Mouse (Mus musculus) cerebellum, adult (tissue): ENCODE measurements around the gene Cul5.

Source experiments
- ATAC-seq: cut with Nextera tagmentation; 2 replicates; pipeline ENCODE4 v1.9.2; 2017; ENCODE audit warnings: mild to moderate bottlenecking, moderate library complexity, mixed read lengths; ENCODE audit not compliant: insufficient number of reproducible peaks, low FRiP score, low TSS enrichment

The Cul5 gene

DNA sequence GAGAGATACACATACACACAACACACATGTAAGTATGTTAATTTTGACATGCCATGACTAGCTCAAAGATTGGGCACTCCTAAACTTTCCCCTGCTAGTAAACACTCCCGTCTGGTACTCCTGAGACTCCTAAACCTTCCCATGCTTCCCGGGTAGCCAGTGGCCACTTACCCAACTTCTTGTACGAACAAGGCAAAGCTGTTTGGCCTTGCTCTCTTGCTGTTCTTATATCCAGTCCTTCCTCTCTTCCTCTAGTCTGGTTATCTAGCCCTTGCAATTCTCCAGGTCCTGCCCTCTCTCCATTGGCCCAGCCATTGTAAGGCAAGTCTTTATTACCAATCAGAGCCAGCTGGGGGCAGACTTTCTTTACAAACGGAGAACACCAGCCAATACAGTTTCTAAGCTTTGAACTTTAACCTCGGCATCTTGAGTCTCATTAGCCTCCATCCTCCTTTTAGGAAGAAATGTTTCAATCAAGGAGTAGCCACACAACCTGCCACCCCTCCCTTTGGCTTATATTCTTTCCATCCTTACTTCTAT is at the start of gene Cul5:
TSS of gene Cul5 (minus strand) at position 335 of the 540 bp plus-strand sequence.
- no peak for ATAC-seq

DNA sequence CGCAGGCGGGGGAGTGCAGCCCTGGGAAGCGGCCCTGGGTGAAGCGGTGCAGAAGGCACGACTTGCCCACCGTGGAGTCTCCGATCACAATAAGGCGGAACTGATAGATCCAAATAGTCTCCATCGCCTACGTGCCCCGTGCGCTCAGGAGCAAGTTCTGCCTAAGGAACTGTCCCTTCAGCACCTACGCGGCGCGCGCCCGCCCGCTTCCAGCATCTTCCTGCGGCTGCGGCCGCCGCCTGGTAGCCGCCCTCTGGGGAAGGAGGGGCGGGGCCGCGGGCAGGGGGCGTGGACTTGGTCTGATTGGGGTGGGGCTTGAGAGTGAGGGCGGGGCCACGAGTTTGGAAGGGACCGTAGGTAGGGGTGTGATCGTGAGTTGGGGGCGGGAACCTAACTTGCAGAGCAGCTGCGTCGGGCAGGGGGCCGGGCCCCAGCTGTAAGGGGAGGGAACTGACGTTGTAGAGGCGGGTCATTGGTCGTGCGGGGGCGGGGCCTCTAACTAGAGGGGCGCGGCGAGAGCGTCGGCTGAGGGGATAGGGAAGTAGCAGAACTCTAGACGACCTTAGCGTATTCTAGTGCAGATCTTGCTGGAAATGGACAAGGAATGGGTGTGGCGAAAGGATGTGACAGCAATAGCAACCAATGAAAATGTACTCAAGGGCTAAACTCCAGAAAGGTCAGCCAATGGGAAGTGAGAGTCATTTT is 36.3 kb upstream of the Cul5 start, which contains the start of gene Rab39:
TSS of gene Rab39 (minus strand) at position 241 of the 705 bp plus-strand sequence.
- ATAC-seq = peak; percentile 72

GRCm38 (mm10) chr9:53705491-53705991 is 35.7 kb upstream of the Cul5 start:
- ATAC-seq = peak; percentile 31; the same call in 1 of the 2 replicates

DNA sequence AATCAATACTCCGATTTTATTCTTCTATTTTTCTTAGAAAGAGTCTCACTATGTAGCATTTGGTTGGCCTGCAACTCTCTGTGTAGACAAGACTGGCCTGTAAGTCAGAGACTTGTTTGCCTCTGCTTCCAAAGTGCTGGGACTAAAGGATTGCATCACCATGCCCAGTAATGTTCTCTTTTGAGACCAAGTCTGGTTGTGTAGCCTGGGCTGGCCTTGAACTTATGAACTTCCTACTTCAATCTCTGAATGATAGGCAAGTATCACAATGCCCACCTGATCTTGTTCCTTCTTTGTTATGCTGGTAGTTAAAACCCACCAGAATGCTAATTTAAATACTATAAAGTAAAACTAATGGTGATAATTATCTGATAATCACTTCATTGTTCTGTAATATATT is 33.2 kb upstream of the Cul5 start:
- ATAC-seq = no peak

DNA sequence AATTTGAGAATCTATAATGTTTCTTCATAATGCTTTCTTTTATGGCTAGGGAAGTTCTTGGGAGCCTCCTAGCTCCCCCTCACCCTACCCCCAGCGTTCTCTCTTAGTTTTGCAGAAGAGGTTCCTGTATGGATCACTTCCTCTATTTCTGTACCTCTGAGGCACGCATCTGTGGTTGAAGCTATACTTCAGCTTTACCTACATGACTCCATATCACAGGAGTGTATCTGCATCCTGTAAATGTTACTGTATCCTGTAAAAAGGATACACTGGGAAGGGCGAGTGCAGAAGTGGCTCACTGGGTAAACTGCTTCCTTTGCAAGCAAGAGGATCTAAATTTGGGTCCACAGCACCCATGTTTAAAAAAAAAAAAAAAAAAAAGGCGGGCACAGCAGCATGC is 30.7 kb upstream of the Cul5 start:
- ATAC-seq = no peak

GRCm38 (mm10) chr9:53695846-53696245 is 26.0 kb upstream of the Cul5 start:
- no peak for ATAC-seq

DNA sequence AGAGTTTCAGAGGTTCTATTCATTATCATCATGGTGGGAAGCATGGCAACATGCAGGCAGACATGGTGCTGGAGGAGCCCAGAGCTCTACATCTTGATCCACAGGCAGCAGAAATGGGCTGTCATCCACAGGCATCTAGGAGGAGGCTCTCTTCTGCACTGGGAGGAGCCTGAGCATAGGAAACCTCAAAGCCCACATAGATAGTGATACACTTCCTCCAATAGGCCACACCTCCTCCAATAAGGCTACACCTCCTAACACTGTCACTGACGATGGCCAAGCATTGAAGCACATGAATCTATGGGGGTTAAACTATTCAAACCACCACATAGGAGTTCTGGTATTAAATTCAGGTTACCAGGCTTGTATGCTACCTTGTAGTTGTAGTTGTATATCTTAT is 23.9 kb upstream of the Cul5 start:
- no peak for ATAC-seq

GRCm38 (mm10) chr9:53691745-53692670 is 22.2 kb upstream of the Cul5 start:
- no peak for ATAC-seq

GRCm38 (mm10) chr9:53680851-53681250 is 11.0 kb upstream of the Cul5 start:
- no peak for ATAC-seq

DNA sequence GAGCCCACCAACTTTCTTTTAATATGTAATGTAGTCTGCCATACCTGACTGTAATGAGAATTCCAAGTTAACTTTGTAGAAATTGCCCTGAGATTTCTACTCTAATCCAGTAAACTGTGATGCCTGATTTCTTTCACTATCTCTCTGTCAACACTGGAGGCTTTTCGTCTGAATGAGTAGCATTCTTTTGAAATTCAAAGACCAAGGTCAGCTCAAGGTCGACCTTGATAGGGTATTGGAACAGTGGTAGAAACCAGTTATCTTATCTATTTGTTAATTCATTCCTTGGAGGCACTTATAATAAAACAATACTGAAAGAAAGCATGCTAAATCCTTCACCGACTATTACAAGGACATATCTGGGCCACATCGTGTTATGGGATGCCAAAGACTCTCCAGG is 7.1 kb upstream of the Cul5 start:
- no peak for ATAC-seq

GRCm38 (mm10) chr9:53673571-53673970 is 3.8 kb upstream of the Cul5 start:
- ATAC-seq = 0 out of 2 replicates have a peak, but pooled peaks have one; percentile 52

DNA sequence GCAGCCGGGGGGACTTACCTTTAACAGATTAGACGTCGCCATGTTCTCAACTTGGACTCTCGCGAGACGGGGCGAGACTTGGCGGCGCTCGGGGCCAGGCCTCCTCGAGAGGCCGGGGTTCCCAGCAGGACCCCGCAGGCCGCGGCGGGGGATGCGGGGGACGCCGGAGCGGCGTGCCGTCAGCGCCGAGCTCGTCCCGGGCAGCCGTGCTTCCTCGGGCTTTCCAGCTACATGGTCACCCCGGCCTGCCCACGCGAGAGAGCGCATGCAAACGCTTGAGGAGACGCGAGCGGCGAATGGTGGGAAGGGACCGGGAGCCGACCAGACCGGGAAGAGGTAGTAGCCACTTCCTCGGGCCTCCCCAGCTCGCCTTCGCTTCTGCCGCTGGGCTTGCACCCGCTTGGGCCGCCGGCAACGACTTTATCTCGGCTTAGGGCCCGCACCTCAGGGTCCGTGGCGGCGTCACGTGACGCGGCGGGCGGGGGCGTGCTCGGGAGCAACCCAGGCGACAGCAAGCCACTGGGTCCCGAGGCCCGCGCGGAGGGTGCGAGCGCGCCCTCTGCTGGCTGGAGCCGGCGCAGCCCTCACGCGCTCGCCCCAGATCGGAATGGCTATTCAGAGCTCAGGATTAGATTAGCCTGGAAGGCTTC is 2.7 kb downstream of the Cul5 start:
- ATAC-seq = peak; percentile 92

DNA sequence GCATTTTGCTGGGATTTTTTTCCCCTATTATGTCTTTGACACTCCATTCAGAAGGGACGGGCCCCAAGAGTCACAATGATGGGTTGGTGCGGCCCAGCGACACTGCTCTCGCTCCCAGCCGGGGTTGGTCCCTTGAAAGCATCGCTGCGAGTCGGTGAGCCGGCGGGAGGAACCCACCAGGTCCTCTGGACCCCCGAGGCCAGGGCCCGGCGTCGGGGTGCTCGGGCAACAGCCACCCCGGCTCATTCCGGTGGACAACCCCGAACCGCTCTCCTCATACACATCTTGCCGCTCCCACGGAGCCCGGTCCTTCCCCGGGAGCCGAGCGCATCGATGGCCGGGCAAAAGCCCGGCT is 3.2 kb downstream of the Cul5 start:
- ATAC-seq = no peak

DNA sequence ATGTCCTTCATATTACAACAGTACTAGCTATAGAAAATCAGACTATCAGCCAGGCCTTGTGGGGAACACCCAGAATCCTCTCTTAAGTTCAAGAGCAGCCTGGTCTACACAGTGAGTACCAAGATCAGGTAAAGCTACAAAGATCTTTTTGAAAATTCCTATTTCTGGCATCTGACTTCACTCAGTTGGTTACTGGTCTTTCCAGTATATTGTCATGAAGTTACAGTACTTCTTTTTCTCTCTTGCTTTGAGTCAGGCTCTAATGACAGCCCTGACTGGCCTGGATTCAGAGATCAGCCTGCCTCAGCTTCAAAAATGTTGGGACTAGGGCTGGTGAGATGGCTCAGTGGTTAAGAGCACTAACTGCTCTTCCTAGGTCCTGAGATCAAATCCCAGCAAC is 4.4 kb downstream of the Cul5 start:
- no peak for ATAC-seq

DNA sequence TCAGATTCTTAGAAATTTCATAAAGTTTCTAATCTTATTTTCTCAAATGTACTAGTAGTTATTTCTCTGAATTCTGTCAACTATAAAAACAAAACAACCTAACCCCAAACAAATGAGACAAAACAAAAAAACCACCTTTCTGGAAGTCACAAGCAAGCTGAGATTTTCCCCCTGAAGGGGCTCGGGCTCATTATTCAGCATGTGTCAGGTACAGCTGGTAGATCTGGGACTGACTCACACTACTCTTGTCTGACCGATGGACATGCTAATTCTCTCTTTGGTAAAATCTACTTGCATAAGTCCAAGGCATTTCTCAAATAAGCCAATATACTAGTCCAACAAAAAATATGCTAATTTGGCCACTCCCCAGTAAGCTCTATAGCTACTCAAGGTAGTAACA is 5.0 kb downstream of the Cul5 start:
- no peak for ATAC-seq

DNA sequence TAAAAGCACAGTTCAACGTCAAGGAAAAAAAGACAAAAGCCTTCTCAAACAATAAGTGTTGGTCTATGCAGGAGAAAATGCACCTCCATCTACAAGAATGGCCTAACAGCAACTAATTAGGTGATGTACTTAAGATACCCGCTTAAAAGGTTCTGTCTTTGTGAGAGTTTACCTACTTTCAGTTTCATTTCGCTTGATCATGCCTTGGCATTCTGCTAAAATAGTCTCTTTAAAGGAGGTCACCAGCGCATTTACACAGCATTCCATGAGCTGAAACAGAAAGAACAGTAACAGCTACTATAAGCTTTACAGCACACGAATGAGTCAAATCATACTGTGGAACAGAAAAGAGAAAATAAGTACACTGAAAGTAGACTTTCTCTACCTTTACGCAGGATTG is 35.0 kb downstream of the Cul5 start:
- no peak for ATAC-seq

- no peak for ATAC-seq
Measured at GRCm38 (mm10) chr9:53615246-53615645, 54.6 kb downstream of the Cul5 start.

DNA sequence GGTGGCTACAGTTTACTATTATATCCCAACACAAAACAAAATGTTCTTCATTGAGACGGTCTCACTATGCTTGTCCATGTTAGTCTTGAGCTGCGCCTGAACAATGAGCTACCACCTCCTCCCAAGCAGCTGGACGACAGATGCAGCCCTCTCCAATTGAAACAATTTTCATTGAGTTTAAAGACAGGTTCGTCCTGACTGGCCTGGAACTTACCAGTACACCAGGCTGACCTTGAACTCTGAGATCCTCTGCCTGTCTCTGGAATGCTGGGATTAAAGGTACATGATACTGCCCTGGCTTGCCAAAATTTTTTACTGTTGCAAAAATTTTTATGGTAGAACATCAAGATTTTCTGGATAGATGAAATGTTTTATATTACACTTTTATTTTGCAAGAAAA is 55.5 kb downstream of the Cul5 start:
- ATAC-seq = no peak

DNA sequence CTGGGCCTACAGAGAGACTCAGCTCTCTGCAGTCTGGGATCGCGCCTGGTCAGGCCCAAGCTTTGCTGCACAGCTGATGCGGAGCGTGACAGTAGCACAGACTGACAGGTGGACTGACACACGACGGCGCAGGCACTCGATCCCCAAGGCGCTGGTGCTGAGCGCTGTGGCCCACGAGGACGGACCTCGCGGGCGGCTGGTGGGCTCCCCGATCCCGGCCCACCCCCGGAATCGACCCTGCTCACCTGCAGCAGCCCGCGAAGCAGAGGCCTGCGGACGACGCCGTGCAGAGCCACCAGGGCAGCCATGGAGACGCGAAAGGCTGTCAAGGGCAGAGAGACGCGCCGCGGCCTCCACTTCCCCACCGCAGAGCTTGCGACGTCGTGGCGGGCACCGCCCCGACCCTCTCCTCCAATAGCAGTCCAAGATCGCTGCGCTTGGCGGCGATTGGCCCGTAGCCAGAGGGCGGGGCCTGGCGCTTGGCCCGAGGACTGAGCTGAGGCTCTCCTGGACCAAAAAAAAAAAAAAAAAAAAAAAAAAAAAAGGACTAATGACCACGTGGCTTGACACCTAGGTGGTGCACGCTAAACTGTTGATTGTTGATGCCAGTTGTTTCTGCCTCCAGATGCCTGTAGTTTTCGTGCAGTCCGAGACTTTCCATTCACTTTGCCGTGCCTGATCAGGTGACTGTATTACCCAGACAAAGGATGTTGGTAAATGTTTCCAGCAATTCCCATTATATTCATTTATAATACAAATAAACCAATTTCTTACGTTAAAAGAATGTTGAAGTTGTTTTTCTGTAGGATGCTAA is 59.6 kb downstream of the Cul5 start, which contains the start of gene Acat1:
TSS of gene Acat1 (minus strand) at position 415 of the 814 bp plus-strand sequence.
- ATAC-seq = peak; percentile 86
